Mouse (Mus musculus) myocyte (in vitro differentiated cells): ENCODE data around the gene Atp13a1. TPM values are rescaled to one million over a fixed set of nuclear protein-coding genes. Genes with fewer than 3 reads are reported as not detected.

Experiments
- H3K27me3 ChIP-seq: one replicate; pipeline ENCODE4 v1.6.1; 2011; ENCODE audit not compliant: control insufficient read depth, insufficient read depth, insufficient read length
- H3K36me3 ChIP-seq: one replicate; pipeline ENCODE4 v1.6.1; 2011; ENCODE audit not compliant: control insufficient read depth, insufficient read depth
- H3K4me2 ChIP-seq: one replicate; pipeline ENCODE4 v1.6.1; 2011; ENCODE audit warnings: low read depth, control low read depth
- H3K4me3 ChIP-seq: one replicate; pipeline ENCODE4 v1.5.1; 2011; ENCODE audit warnings: mild to moderate bottlenecking, control low read depth, moderate library complexity
- H3K79me2 ChIP-seq: one replicate; pipeline ENCODE4 v1.6.1; 2011; ENCODE audit not compliant: control insufficient read depth, insufficient read depth
- H3ac ChIP-seq: one replicate; pipeline ENCODE4 v1.6.1; 2011; ENCODE audit not compliant: control insufficient read depth, insufficient read length
- CEBPB ChIP-seq: IDR thresholded peaks from 2 replicates; pipeline ENCODE4 v1.6.1; 2011; ENCODE audit warnings: mild to moderate bottlenecking, moderate library complexity; ENCODE audit not compliant: poor library complexity, insufficient read depth, severe bottlenecking
- E2F4 ChIP-seq: IDR thresholded peaks from one replicate; pipeline ENCODE4 v1.6.1; 2011; ENCODE audit warnings: mild to moderate bottlenecking, control low read depth, moderate library complexity; ENCODE audit not compliant: insufficient read depth
- MAX ChIP-seq: IDR thresholded peaks from one replicate; pipeline ENCODE4 v1.6.1; 2011; ENCODE audit warnings: low read depth, mild to moderate bottlenecking, control low read depth
- MYOD1 ChIP-seq, 3 experiments: IDR thresholded peaks; one replicate each; pipeline ENCODE4 v1.6.1; 2011; ENCODE audit warnings: control low read depth in 2 of 3, low read depth in 2 of 3, mild to moderate bottlenecking in 2 of 3, moderate library complexity in 1 of 3; ENCODE audit not compliant: insufficient read length in 2 of 3, control insufficient read depth in 1 of 3
- MYOG ChIP-seq, 3 experiments: IDR thresholded peaks; one replicate each; pipeline ENCODE4 v1.6.1; 2011; ENCODE audit warnings: control low read depth in 2 of 3, low read depth in 2 of 3, mild to moderate bottlenecking in 2 of 3; ENCODE audit not compliant: insufficient read length in 2 of 3, control insufficient read depth in 1 of 3, insufficient read depth in 1 of 3
- POLR2A ChIP-seq: IDR thresholded peaks from one replicate; pipeline ENCODE4 v1.6.1; 2011; ENCODE audit warnings: low read depth, mild to moderate bottlenecking, control low read depth, moderate library complexity; ENCODE audit not compliant: insufficient read length
- POLR2AphosphoS2 ChIP-seq: IDR thresholded peaks from one replicate; pipeline ENCODE4 v1.6.1; 2011; ENCODE audit warnings: low read depth, control low read depth; ENCODE audit not compliant: insufficient read length
- REST ChIP-seq: IDR thresholded peaks from one replicate; pipeline ENCODE4 v1.6.1; 2011; ENCODE audit warnings: mild to moderate bottlenecking, control low read depth, moderate library complexity; ENCODE audit not compliant: insufficient read depth, insufficient read length
- SRF ChIP-seq: IDR thresholded peaks from one replicate; pipeline ENCODE4 v1.6.1; 2011; ENCODE audit warnings: low read depth; ENCODE audit not compliant: control insufficient read depth, insufficient read length
- TCF12 ChIP-seq: IDR thresholded peaks from one replicate; pipeline ENCODE4 v1.6.1; 2011; ENCODE audit warnings: mild to moderate bottlenecking, control low read depth; ENCODE audit not compliant: poor library complexity, insufficient read depth, severe bottlenecking
- TCF3 ChIP-seq: IDR thresholded peaks from one replicate; pipeline ENCODE4 v1.6.1; 2011; ENCODE audit warnings: low read depth, control low read depth; ENCODE audit not compliant: insufficient read length
- USF1 ChIP-seq: IDR thresholded peaks from one replicate; pipeline ENCODE4 v1.6.1; 2011; ENCODE audit warnings: low read depth, mild to moderate bottlenecking, control low read depth, moderate library complexity
- polyA plus RNA-seq: library from polyadenylated mRNA; unstranded; fragments of >200 nt; fragmentation: generic; extraction: Trizol; gene quantifications from one replicate; pipeline ENCODE4 v1.2.1, GENCODE M21; 2012; ENCODE audit warnings: missing spikeins

Gene Atp13a1
- 35.6 TPM for polyA plus RNA-seq

- TF ChIP-seq MAX (no peak), CEBPB (no peak), TCF3 (no peak), TCF12 (no peak), MYOD1 (IDR thresholded peaks at IDR 0.05; ENCODE audit: control insufficient read depth in 1 of 3, insufficient read length in 2 of 3, low read depth in 2 of 3) (no peak), REST (no peak), E2F4 (no peak), POLR2A (peak; percentile 93), MYOG (IDR thresholded peaks at IDR 0.05; ENCODE audit: control insufficient read depth in 1 of 3, insufficient read depth in 1 of 3, insufficient read length in 2 of 3, low read depth in 2 of 3) (no peak), POLR2AphosphoS2 (peak; percentile 84)
- Histone ChIP-seq H3K36me3 (peaks cover 7% of the 10 kb centered on the region), H3K4me3 (peak within 1 kb of the TSS; percentile 71), H3K4me2 (peak within 1 kb of the TSS; percentile 82), H3ac (peak within 1 kb of the TSS; percentile 71), H3K27me3 (no peaks in the 10 kb centered on the region), H3K79me2 (peaks cover 35% of the 10 kb centered on the region)
These were observed at the start of gene Atp13a1, which contains the start of gene Zfp866 for GRCm38 (mm10) chr8:69790773-69791367. Atp13a1 (plus strand) TSS chr8:69791163. Zfp866 (minus strand) TSS chr8:69791178.

GRCm38 (mm10) chr8:69741231-69741630 lies 49.7 kb upstream of the Atp13a1 start:
- no peak overlapping the region for H3K4me3 ChIP-seq
- H3K4me2 ChIP-seq: no peak overlapping the region
- H3K79me2 ChIP-seq: no peaks in the 10 kb centered on the region
- no peak for TF ChIP-seq CEBPB
- peak; percentile 68 for TF ChIP-seq REST
- no peak for TF ChIP-seq E2F4
- H3K27me3 ChIP-seq: no peaks in the 10 kb centered on the region
- H3K36me3 ChIP-seq: no peaks in the 10 kb centered on the region
- no peak overlapping the region for H3ac ChIP-seq

- no peaks in the 10 kb centered on the region for H3K36me3 ChIP-seq
- TF ChIP-seq POLR2AphosphoS2 (peak; percentile 100), MAX (no peak), TCF12 (no peak), USF1 (no peak), MYOD1 (IDR thresholded peaks at IDR 0.05; ENCODE audit: control insufficient read depth in 1 of 3, insufficient read length in 2 of 3, low read depth in 2 of 3) (peak in 2 of 3 experiments; percentile 7 to 17), MYOG (IDR thresholded peaks at IDR 0.05; ENCODE audit: control insufficient read depth in 1 of 3, insufficient read depth in 1 of 3, insufficient read length in 2 of 3, low read depth in 2 of 3) (peak in 1 of 3 experiments; percentile 15), POLR2A (peak; percentile 99), TCF3 (no peak), REST (peak; percentile 22), E2F4 (no peak), SRF (no peak), CEBPB (no peak)
- no peaks in the 10 kb centered on the region for H3K27me3 ChIP-seq
- H3K4me3 ChIP-seq: peak within 1 kb of the TSS; percentile 24
- peak within 1 kb of the TSS; percentile 90 for H3K4me2 ChIP-seq
- no peaks in the 10 kb centered on the region for H3K79me2 ChIP-seq
- peak within 1 kb of the TSS; percentile 73 for H3ac ChIP-seq
These were observed 41.2 kb upstream of the Atp13a1 start, which contains the start of gene Zfp963 for GRCm38 (mm10) chr8:69749544-69750454. Zfp963 (minus strand) TSS chr8:69749970.

GRCm38 (mm10) chr8:69752437-69752836 lies 38.5 kb upstream of the Atp13a1 start:
- Histone ChIP-seq H3K79me2 (no peaks in the 10 kb centered on the region), H3K4me2 (no peak overlapping the region), H3ac (no peak overlapping the region), H3K36me3 (no peaks in the 10 kb centered on the region), H3K27me3 (no peaks in the 10 kb centered on the region), H3K4me3 (no peak overlapping the region)
- TF ChIP-seq TCF3: no peak

GRCm38 (mm10) chr8:69758316-69758715 lies 32.6 kb upstream of the Atp13a1 start:
- Histone ChIP-seq H3K27me3 (no peaks in the 10 kb centered on the region), H3K4me3 (no peak overlapping the region), H3ac (no peak overlapping the region), H3K4me2 (no peak overlapping the region), H3K79me2 (no peaks in the 10 kb centered on the region), H3K36me3 (peaks cover 5% of the 10 kb centered on the region)
- TF ChIP-seq REST (no peak), SRF (no peak), MAX (no peak), POLR2AphosphoS2 (no peak), CEBPB (no peak), USF1 (no peak), E2F4 (no peak), MYOD1 (IDR thresholded peaks at IDR 0.05; ENCODE audit: control insufficient read depth in 1 of 3, insufficient read length in 2 of 3, low read depth in 2 of 3) (no peak), POLR2A (no peak), TCF12 (no peak), TCF3 (no peak), MYOG (IDR thresholded peaks at IDR 0.05; ENCODE audit: control insufficient read depth in 1 of 3, insufficient read depth in 1 of 3, insufficient read length in 2 of 3, low read depth in 2 of 3) (no peak)
